Mouse (Mus musculus): ENCODE results near the gene Spata21.

DNA sequence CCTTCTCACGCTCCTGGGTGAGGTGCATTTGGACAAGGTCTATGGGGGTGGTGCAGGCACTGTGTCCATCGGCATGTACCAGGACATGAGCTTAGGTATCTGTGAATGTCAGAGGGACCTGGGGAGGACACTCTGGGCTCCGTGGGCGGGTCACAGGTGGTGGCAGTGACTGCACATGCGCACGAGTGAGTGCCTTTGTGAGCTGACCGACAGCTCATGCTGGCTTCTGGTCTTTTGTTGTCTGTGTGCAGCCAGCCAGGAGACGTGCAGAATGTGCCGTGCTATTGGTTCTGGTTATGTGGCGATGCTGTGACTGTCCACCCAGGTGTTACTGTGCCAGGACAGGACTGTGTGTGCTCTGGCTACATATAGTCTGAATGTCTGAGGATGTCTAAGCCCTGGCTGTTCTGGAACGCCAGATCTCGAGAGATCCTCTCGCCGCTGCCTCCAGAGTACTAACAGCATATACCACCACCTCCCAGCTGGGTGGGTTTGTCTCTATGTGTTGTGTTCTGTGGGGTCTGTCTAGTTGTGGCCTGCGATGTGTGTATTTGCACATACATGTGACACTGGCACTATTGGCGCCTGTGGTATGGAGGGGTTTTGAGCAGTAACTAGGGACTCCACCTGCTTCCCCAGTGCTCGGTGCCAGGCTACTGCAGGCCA, 39.2 kb upstream of the Spata21 start:
- TF ChIP-seq CTCF (IDR thresholded peaks at IDR 0.05; ENCODE audit: control insufficient read depth, insufficient read depth, insufficient read length) (no peak), USF1 (IDR thresholded peaks at IDR 0.05; ENCODE audit: low read depth) (no peak), MAX (IDR thresholded peaks at IDR 0.05) (no peak), MYOG (IDR thresholded peaks at IDR 0.05; ENCODE audit: control insufficient read depth, extremely low read depth, insufficient read length) (no peak)

All from C2C12 (cell line).